Mouse (Mus musculus) central nervous system, embryonic 18 days (tissue): ENCODE results near the gene Dpp3. TPM values are rescaled to one million over a fixed set of nuclear protein-coding genes. Genes with fewer than 3 reads are reported as not detected.

ENCODE experiments used
- polyA plus RNA-seq: library from polyadenylated mRNA; depleted of rRNA; stranded (reverse); fragments of >200 nt; gene quantifications from 2 replicates; pipeline ENCODE4 v1.2.3, GENCODE M21; 2012; rRNA removed

The Dpp3 gene
- 89.2 and 90.6 TPM in 2 replicates for polyA plus RNA-seq

DNA sequence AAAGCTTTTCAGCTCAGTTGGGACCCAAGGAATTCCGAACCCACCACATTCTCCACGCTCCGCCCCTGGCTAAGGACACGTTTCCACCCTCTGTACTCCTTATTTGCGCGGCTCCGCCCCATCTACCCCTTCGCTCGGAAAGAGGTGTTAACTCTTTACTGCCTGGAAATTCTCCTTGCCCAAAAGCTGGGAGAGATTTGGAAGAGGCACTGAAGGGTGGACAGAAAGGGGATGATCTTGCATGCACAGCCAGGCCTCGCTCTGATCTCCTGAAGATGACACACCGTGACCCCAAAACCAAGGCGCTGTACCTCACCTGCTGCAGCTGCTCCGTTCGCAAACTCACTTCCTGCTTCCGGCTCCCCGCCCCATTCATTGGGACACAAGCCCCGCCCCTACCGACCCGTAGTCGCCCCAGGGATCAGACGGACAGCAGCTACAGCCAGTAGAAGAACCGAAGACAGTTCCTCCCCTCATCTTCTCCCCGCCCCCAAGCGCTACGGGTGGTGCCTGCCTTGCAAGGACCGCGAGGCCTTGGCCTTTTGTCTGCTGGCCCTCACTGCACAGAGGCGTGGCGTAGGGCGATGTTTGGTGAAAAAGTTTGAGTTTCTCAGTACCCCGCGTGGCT lies at the start of gene Dpp3:
Gene Dpp3 (minus strand): TSS at position 384 of the 628 bp plus-strand sequence.

DNA sequence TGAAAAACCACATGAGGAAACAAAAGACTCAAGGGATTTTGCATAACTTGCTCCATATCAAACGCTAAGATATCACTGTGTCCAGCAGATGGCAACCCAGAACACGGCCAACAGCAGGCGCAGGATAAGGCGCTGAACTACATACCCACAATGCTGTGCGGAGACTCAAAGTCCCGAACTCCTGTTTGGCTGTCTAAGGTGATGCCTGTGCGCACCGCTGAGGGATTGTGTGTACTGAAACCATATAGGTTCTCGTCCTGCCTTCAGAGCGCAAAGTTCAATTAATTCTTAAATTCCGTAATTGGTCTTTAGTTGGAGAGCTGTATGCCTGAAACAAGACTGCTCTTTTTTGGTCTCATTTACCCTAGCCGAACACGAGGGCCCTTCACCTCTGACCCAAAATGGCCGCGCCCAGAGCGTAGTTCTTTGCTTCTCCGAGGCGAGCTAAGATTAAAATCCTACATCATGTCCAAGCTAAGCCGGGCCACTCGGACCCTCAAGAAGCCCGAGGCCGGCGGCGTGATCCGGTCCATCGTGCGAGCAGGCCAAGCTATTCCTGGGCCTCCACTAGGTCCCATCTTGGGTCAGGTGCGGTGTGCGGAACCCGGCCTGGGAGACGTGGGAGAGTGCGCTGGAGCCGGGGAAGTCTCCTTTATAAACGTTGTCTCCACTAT lies 34.0 kb upstream of the Dpp3 start, which contains the start of gene Mrpl11:
Gene Mrpl11 (plus strand): TSS at position 220 of the 674 bp plus-strand sequence.

DNA sequence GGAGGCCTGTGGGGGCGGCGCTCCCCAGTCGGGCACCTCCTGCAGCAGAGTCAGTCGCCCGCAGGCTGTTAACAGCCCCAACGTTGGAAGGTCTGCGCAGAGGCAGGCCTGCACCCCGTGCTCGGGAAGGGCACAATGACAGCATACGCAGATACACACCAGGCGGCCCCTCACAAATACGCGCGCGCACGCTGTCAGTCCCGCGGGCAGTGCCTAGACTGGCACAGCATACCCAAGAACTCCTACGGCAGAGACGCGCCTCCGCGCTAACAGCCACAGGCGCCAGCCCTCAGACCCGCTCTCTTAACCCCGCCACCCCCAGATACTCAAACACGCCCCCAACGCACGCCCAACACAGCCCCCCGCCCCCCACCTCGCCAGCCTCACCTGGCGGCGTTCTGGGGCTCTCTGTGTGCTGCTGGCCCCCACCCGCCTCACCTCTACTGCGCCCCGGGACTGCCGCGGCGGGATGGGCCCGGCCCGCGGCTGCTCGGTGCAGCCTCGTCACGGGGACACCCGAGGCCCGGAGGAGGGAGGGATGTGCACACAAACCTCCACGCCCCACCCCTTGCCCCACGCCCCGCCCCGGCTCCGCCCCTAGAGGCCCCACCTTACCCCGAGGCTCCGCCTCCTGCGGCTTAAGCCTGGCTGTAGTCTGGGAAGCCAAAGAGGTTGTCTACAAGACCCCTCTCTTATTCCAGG lies 14.6 kb upstream of the Dpp3 start, which contains the start of gene Peli3:
Gene Peli3 (minus strand): TSS at position 577 of the 702 bp plus-strand sequence.

DNA sequence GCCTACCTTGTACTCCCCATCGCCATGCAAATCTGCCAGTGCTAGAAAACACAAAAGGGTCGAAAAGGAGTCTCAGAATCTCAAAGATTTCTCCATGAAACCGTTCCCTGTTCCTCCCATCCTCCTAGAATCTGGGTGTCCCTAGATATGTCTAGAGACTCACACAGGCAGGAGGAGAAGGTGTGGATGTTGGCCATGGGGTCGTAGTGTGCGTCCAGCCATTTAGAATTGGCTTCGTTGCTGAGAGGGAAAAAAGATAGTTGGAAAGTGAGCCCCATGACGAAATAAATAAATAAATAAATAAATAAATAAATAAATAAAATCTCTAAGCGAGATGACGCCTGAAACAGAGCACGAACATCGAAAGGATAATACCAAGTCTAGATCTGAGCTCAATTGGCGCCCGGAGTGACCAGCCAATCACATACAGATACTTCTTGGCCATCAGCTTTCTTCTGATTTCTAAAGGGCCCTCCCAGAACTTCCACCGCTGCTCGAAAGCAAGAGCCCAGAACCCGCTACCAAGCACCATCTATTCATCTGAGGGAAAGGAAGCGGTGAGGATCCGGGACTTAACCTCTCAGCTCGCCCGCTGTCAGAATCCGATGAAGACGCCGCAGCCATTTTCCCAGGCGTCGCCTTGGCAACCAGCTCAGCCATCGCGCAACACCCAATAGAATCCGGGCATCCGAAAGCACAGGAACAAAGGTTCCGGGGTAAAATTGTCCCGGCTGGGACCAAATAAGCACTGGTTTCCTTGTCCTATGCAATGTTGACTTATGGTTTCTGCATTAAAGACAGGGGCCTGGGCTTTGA lies 21.9 kb downstream of the Dpp3 start, which contains the start of gene Bbs1:
Gene Bbs1 (minus strand): TSS at position 650 of the 816 bp plus-strand sequence.

DNA sequence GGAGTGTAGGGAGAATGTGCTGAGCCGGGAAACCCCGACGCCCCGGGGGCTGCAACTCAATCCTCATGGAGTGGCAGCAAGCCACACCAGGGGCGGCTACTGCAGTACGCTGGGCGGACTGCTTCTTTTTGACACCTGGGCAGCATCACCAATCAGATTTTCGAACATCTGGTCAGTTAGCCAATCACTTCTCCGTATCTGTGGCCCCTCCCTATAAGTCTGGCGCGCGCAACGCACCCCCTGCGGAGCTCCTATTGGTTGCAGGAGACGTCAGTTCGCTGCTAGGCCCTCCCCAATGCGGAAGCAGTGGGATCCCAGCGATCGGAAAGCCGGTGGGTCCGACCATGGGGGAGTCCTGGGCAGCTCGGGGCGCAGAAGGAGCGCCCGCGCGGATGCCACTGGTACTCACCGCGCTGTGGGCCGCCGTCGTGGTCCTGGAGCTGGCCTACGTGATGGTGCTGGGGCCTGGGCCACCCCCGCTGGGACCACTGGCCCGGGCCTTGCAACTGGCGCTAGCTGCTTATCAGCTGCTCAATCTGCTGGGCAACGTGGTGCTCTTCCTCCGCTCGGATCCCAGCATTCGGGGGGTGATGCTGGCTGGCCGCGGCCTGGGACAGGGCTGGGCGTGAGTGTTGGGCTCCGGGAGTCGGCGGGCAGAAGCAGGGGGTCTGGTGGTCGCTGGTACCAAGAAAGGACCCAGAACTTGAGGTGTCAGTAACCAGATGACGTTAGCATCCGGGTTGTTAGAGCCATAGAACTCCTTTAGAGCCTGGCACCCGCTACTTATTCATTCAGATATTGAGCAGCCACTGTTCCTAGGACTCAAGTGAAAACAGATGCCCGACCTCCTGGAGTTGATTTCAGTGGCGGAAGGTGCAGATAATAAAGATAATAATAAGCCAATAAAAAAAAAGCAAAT lies 49.4 kb downstream of the Dpp3 start, which contains the start of gene Zdhhc24:
Gene Zdhhc24 (plus strand): TSS at position 264 of the 919 bp plus-strand sequence.

DNA sequence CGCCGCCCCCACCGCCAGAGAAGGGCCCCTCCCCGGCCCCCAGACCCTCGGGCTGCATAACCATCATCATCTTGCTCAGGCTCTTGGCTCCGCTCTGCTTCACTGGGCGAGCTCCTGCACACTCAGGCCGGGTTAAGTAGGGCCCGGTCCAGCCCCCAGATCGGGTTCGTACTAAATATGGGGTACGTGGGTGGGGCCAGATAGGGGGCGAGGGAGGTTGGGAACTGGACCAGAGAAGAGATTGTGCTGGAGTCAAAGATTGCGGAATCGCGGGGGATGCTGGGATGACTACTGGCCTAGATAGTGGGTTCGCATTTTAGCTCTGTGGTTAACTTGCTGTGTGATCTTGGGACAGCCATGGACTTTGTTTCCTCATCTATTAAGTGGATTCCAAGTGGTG lies 50.3 kb downstream of the Dpp3 start, which contains the start of gene Actn3:
Gene Actn3 (minus strand): TSS at position 125 of the 400 bp plus-strand sequence.

Other genes with a start within 250 kb of the Dpp3 start
- 7.5 and 7.7 TPM in 2 replicates for gene Gm960, start 229.6 kb downstream of the Dpp3 start, polyA plus RNA-seq
- gene Sptbn2, start 217.1 kb downstream of the Dpp3 start, polyA plus RNA-seq = 36.9 and 40.5 TPM in 2 replicates
- 65.3 and 74.3 TPM in 2 replicates for gene Rbm4b, start 171.8 kb downstream of the Dpp3 start, polyA plus RNA-seq
- 117 and 122 TPM in 2 replicates for gene Rbm4, start 134.4 kb downstream of the Dpp3 start, polyA plus RNA-seq
- gene Gm21992, start 116.7 kb downstream of the Dpp3 start, polyA plus RNA-seq = 10.6 and 11.3 TPM in 2 replicates
- gene Rbm14, start 116.7 kb downstream of the Dpp3 start, polyA plus RNA-seq = 45.3 and 49.8 TPM in 2 replicates
- 42.6 and 45.4 TPM in 2 replicates for gene Ccs, start 89.0 kb downstream of the Dpp3 start, polyA plus RNA-seq
- gene Ccdc87, start 88.9 kb downstream of the Dpp3 start, polyA plus RNA-seq = 0.95 and 0.98 TPM in 2 replicates
- 77.2 and 77.8 TPM in 2 replicates for gene Ctsf, start 73.2 kb downstream of the Dpp3 start, polyA plus RNA-seq
- gene Actn3, start 50.4 kb downstream of the Dpp3 start, polyA plus RNA-seq = 1.1 and 2.5 TPM in 2 replicates
- gene Zdhhc24, start 49.6 kb downstream of the Dpp3 start, polyA plus RNA-seq = 34.2 and 37.1 TPM in 2 replicates
- gene Bbs1, start 21.7 kb downstream of the Dpp3 start, polyA plus RNA-seq = 19.7 and 23.0 TPM in 2 replicates
- gene Peli3, start 14.8 kb upstream of the Dpp3 start, polyA plus RNA-seq = 11.6 and 14.6 TPM in 2 replicates
- 93.3 and 102 TPM in 2 replicates for gene Mrpl11, start 33.9 kb upstream of the Dpp3 start, polyA plus RNA-seq
- gene Npas4, start 62.0 kb upstream of the Dpp3 start, polyA plus RNA-seq = 7.7 and 9.5 TPM in 2 replicates
- gene Slc29a2, start 95.6 kb upstream of the Dpp3 start, polyA plus RNA-seq = 39.3 and 39.8 TPM in 2 replicates
- 56.5 and 59.7 TPM in 2 replicates for gene B4gat1, start 110.5 kb upstream of the Dpp3 start, polyA plus RNA-seq
- 3.2 TPM in 2 replicates for gene AC124502.3, start 110.6 kb upstream of the Dpp3 start, polyA plus RNA-seq
- gene Brms1, start 113.1 kb upstream of the Dpp3 start, polyA plus RNA-seq = 24.9 and 25.9 TPM in 2 replicates
- 3.1 and 3.9 TPM in 2 replicates for gene Rin1, start 122.2 kb upstream of the Dpp3 start, polyA plus RNA-seq
- gene Cd248, start 139.8 kb upstream of the Dpp3 start, polyA plus RNA-seq = 8.3 and 9.9 TPM in 2 replicates
- gene Tmem151a, start 157.2 kb upstream of the Dpp3 start, polyA plus RNA-seq = 24.0 and 25.4 TPM in 2 replicates
- 48.7 and 56.5 TPM in 2 replicates for gene Yif1a, start 160.3 kb upstream of the Dpp3 start, polyA plus RNA-seq
- 463 and 505 TPM in 2 replicates for gene Cnih2, start 170.2 kb upstream of the Dpp3 start, polyA plus RNA-seq
- 152 and 160 TPM in 2 replicates for gene Rab1b, start 178.8 kb upstream of the Dpp3 start, polyA plus RNA-seq
- gene Klc2, start 190.3 kb upstream of the Dpp3 start, polyA plus RNA-seq = 104 and 108 TPM in 2 replicates